Mouse (Mus musculus) adrenal gland, adult 18-20 months (tissue): ENCODE data around the gene Tmem242. TPM values are rescaled to one million over a fixed set of nuclear protein-coding genes. Genes with fewer than 3 reads are reported as not detected.

Experiments used
- DNase-seq, 2 experiments: peaks; one replicate each; pipeline ENCODE4 v3.0.0; 2021 to 2022; ENCODE audit warnings: low spot score in 2 of 2
- total RNA-seq, 2 experiments: library from RNA; stranded (reverse); gene quantifications; 1 replicate in 1 of 2; 2 replicates in 1 of 2; pipeline ENCODE4 v1.2.3; 2021

The Tmem242 gene
- total RNA-seq, 2 experiments from 2014 or later: 121 to 161 TPM

DNA sequence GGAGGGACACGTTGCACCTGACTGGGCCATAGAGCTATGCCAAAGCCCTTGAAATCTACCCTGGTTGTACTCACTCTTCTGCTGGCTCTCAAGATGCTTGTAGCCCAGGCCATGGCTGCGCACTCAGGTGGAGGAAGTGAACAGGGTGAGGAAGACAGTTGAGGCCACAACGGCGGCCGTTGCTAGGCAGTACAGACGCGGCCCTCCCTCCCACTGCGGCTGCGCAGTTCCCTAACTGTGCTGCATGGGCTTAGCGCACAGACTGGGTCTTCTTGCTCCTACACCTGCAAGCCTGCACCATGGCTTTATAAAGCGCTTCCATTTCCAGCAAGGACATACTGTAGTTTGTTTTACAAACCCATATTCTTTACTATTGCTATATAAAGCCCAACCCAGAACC is 21.5 kb downstream of the Tmem242 start, which contains the start of gene Ldhal6b:
TSS of gene Ldhal6b (minus strand) at position 223 of the 400 bp plus-strand sequence.
- DNase-seq: no peak

GRCm38 (mm10) chr17:5416518-5416917 is 23.5 kb downstream of the Tmem242 start:
- DNase-seq: no peak

DNA sequence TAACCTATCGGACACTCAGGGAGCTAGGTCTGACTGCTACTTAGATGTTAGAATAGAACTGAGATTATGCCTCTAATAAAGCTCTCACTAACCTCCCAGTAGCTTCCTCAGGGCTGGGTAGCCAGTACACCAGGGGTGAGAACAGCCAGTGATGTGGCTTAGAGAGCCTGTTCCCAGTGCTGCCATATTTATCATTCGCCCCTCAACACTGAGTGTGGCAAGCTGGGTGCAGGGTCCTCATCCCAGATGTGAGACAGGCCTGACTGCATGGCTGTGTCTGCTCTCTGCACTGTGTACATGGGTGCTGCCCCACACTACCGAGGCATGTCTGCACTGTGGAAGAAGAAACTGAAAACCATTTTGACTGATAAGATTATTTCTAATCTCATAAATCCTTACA is 26.0 kb downstream of the Tmem242 start:
- no peak for DNase-seq

DNA sequence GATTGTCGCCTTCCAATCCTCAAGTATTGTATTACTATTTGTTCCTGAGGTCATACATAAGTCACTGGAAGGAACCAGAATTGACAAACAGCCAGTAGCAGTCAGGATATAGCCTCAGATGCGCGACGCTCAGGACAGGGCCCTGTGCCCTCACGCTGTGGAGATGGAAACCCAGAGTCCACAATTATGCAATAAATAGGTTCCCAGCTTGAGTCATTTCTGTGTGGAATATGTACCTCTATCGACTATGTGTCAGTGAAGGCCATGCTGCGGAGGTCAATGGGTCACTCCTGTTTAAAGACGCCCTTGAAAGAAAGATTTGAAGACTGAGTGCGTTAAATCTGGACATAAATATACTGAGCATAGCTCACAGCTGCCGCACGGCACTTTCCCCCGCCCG is 26.7 kb downstream of the Tmem242 start:
- DNase-seq: no peak

GRCm38 (mm10) chr17:5412740-5413139 is 27.3 kb downstream of the Tmem242 start:
- DNase-seq: no peak

GRCm38 (mm10) chr17:5412301-5412700 is 27.8 kb downstream of the Tmem242 start:
- no peak for DNase-seq

GRCm38 (mm10) chr17:5411205-5411604 is 28.9 kb downstream of the Tmem242 start:
- no peak for DNase-seq

DNA sequence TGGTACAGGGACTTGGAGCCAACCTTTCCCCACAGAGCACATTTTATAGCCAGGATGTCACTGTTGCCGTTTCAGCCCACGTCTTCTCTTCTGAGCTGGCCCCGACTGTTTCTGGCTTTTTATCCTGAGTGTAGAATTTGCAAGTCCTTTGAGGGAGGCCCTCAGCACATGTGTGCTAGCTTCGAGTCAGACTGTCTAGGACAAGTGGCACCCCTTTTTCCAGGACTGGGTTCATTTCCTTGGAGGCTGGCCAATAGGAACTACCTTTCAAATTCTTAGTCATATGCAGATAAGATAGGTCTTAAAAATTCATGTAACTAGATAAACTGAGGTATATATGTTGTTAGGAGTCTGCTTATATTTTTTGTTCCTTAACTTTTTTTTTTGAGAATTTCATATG is 29.7 kb downstream of the Tmem242 start:
- no peak for DNase-seq

DNA sequence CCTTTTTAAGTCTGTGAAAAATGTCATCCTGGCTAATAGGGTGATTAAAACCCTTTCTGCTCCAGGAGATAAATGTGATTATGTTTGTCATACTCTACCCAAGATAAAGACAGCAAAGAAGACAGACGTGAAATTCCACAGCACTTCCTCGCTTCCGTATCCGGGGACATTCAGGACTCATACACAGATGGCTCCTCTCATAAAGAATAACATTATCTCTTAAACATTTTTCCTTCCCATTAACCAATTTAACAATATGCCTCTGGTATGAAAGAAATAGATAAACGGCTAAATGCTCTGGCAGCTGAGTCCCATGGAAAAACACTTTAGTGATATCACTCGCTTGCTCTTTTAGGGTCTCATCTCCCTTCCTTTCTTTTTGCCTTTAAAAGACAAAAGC is 33.0 kb downstream of the Tmem242 start:
- DNase-seq: no peak

DNA sequence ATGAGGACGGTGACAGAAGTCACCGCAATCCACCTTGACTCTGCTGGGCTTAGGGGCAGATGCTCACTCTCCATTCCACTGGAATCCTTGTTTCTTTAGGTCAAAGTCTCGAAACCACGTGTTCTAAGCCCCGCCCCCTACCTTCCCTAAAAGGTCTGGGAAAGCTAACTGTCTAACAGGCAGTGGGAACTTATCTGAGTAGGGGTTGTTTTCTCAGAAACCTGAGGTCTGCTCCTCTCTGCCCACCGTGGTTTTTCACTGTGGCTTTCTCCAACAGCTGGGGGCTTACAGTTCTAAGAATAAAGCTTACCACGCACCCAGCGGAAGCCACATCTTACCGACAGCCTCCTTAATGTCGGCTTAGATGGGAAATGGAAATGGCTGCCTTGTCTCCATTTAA is 33.5 kb downstream of the Tmem242 start:
- no peak for DNase-seq

- DNase-seq: no peak
Observed at GRCm38 (mm10) chr17:5403885-5404284, 36.2 kb downstream of the Tmem242 start.

- DNase-seq: peak; percentile 84 to 86
Observed at GRCm38 (mm10) chr17:5402624-5403023, 37.4 kb downstream of the Tmem242 start.

- DNase-seq: peak; percentile 71 to 72
Observed at GRCm38 (mm10) chr17:5402069-5402468, 38.0 kb downstream of the Tmem242 start.

DNA sequence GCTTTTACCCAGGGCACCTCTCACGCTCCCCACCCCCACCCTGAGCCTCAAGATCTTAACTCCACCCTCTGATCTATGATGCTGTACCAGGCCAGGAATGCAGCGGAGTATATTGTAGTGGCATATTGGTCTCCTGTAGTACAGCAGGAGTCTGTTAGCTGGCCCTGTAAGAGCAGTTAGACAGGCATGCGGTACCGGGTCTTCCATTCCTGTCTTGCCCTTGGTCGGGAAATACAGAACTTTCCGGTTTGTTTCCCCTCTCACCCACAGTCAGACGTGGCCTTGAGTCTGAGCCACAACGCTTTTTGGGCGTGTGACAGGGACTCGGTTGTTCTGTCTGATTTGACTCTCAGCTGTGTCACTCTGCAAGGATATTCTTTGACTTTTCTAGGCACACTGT is 38.8 kb downstream of the Tmem242 start:
- DNase-seq: no peak

DNA sequence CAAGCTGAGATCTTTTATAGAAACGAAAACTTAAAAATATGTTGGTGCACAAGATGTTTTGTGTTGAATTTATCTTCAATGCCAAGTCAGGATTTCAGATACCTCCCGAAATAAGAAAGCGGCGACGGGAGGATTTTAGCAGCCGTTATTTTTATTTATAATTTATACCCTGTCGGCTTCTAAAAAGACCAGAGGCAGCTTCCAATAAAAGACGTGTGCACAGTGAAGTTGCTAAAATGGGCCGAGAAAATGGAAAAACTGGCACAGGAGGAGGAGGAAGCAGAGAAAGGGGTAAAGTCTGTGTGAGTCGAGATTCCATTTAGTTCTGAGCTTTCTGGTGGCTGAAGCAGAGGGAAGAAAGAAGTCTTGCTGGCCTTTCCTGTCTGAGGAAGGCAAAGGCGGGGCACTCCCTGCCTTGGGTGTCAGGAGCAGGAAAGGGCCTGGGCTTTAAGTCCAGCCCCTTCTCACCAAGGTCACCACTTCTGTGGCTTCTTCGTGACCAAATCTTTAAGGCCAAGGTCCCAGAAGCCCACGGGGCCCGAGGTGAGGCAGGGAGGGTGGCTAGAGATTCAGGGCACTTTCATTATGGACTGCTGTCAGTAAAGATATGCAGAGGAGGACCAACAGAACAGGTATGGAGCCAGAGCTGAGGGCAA is 39.5 kb downstream of the Tmem242 start:
- no peak for DNase-seq

DNA sequence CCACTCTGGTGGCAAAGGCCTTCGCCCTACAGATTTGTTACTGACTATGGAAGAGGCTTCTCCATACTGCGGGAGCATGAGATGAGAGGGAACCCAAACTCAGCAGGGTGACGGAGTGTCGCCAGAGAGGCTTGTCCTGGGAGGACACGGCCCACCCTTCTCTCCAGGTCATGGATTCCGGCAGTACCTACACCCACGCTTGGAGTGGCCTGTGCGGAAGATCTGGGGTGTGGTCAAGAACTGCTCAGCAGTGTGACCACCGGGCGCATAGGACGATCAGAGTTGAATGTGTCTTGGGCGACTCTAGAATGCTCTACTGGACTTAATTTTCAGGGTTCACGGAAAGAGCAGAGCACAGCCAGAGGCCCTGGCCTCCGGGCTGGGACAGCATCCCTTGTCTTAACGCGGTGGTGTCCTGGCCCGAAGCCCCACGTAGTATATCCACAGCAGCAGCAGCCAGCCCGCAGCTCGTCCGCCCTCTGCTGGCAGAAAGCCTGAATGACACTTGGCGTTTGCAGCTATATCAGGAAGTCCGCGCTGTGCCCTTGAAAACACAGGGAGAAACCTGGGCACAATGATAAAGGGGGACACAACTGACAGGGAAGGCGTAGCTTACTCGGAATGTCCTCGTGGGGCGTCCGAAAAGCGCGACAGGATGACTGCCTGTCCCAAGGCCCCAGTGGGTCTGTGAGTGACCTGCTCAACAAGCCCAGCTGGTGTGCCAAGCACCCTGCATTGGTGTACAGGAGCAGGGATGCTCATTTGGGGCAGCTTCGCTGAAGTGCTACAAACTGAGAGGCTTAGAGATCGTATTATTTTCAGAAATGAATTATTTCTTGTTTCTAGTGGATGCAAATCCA is 42.7 kb downstream of the Tmem242 start:
- peak; percentile 86 to 87 for DNase-seq

DNA sequence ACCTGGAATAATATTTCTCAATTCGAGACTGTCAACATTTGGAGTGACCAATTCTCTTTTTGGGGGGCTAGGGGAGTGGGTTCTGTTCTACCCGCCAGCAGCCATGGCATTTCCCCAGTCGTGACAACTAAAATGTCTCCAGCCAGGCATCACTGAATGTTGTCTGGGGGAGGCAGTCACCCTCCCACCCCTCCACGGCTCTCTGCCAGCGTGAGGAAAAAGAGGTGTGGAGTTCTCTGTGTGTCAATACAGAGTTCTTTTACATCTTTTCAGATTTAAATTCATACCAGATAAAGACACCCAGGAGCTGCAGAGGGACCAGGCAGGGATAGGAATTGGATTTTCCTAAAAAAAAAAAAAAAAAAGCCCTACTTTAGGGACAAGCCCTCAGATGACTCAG is 43.8 kb downstream of the Tmem242 start:
- DNase-seq: no peak

- no peak for DNase-seq
Observed at GRCm38 (mm10) chr17:5395454-5396205, 44.4 kb downstream of the Tmem242 start.

DNA sequence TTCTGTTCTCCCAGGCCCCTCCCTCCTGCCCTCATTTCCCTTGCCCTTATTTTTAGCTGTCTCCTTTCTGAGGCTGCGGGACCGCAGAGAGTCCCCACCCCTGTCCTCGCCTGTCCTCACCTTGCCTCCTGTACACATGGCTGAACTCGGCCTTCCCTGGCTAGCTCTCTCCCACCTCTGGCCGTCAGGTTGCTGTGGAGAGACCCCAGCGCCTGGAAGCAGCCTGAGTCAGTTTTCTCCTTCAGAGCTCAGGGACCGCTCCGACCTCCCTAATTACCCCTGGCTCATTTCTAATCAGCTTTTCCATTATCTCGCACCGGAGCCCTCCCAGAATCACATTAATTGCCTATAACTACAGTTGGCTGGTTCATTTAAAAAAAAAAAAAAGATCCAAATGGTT is 49.4 kb downstream of the Tmem242 start:
- no peak for DNase-seq

- DNase-seq: no peak
Observed at GRCm38 (mm10) chr17:5388351-5388750, 51.7 kb downstream of the Tmem242 start.

GRCm38 (mm10) chr17:5386885-5387545 is 53.0 kb downstream of the Tmem242 start:
- no peak for DNase-seq
